Mouse (Mus musculus) kidney, adult 2 months (tissue): ENCODE data around the gene Cnksr2. TPM values are rescaled to one million over a fixed set of nuclear protein-coding genes. Genes with fewer than 3 reads are reported as not detected.

Experiments used
- DNase-seq: peaks from one replicate; pipeline ENCODE4 v3.0.0; 2021
- H3K27ac ChIP-seq: fragments of 200-500 bp; 2 replicates; pipeline ENCODE4 v1.5.1; 2012; ENCODE audit warnings: low read depth, low read length, control low read depth, inconsistent platforms; ENCODE audit not compliant: insufficient read depth
- H3K27me3 ChIP-seq: fragments of 200-500 bp; replicated peaks from 2 replicates; pipeline ENCODE4 v1.6.1; 2012; ENCODE audit warnings: mild to moderate bottlenecking, moderate library complexity, low read length, inconsistent platforms; ENCODE audit not compliant: control insufficient read depth, insufficient read depth
- H3K36me3 ChIP-seq: fragments of 200-500 bp; 2 replicates; pipeline ENCODE4 v1.6.1; 2012; ENCODE audit warnings: mild to moderate bottlenecking, moderate library complexity, low read length, inconsistent platforms; ENCODE audit not compliant: control insufficient read depth, insufficient read depth
- H3K4me1 ChIP-seq: fragments of 200-500 bp; 2 replicates; pipeline ENCODE4 v1.6.1; 2011; ENCODE audit warnings: low read length; ENCODE audit not compliant: control insufficient read depth, insufficient read depth
- H3K4me3 ChIP-seq: fragments of 200-500 bp; 2 replicates; pipeline ENCODE4 v1.5.1; 2011; ENCODE audit warnings: mild to moderate bottlenecking, low read depth, low read length, control low read depth; ENCODE audit not compliant: insufficient read depth
- CTCF ChIP-seq: fragments of 200-500 bp; conservative IDR thresholded peaks from 2 replicates; pipeline ENCODE4 v1.5.1; 2011; ENCODE audit warnings: low read depth, mild to moderate bottlenecking, control low read depth, low read length, moderate library complexity, mixed read lengths; ENCODE audit not compliant: insufficient read depth, insufficient read length
- POLR2A ChIP-seq: fragments of 200-500 bp; IDR thresholded peaks from one replicate; pipeline ENCODE4 v1.6.1; 2011; ENCODE audit warnings: low read depth, low read length, control low read depth
- WGBS: fragments of 180-500 bp; shearing (Covaris S2); methylation state at CpG from one replicate; pipeline ENCODE4 v1.1.7; 2018; 5-methylcytosine and 5-hydroxymethylcytosine counted together
- polyA plus RNA-seq: library from polyadenylated mRNA; depleted of rRNA; stranded (reverse); fragments of >200 nt; gene quantifications from 2 replicates; pipeline ENCODE4 v1.2.3, GENCODE M21; 2012; rRNA removed

The Cnksr2 gene
- 0.07 and 0.08 TPM in 2 replicates for polyA plus RNA-seq

DNA sequence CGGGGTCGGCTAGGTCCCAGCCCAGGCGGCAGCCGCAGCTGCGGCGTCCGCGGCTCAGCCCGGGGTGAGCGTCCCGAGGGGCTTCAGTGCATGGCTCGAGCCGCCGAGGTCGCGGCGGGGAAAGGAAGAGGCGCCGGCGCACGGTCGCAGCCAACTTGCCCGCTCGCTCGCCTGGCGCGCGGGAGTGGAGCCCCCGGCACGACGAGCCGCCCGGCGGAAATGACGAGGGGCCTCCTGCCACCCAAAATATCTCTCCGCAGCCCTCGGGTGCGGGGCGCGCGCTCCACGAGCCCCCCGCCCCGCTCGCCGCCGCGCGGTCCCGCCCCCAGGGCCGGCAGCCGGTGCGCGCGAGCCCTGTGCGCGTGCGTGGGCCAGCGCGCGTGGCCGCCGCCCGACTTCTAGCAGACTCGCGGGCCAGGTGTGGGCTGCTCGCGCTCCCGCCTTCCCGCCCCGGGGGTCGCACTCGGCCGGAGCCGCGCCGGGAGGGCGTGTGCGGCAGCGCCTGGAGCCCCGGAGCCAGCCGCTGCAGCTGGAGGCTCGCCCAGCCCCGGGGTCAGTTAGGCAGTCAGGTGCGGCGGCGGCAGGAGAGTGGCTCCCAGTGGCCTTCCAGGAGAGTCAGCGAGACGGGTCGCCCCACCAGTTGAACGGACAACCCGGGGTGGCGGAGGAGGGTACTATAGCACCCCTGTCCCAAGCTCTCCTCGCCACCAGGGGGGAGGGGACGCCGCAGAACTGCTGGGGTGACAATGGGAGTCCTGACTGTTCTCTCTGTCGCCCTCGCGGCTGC lies at the start of gene Cnksr2:
Gene Cnksr2, minus strand, starts transcription at position 238 of the 787 bp plus-strand sequence.
- Histone ChIP-seq H3K4me1 (no peaks in the 10 kb centered on the region), H3K36me3 (no peaks in the 10 kb centered on the region), H3K27ac (no peak within 1 kb of the TSS), H3K27me3 (no peaks in the 10 kb centered on the region; the same call in 1 of the 2 replicates), H3K4me3 (peak within 1 kb of the TSS; percentile 54)
- no peak for TF ChIP-seq POLR2A
- TF ChIP-seq CTCF: no peak
- WGBS: 1% methylated on average over 57 of the region's 99 CpGs
- DNase-seq: peak; percentile 0

DNA sequence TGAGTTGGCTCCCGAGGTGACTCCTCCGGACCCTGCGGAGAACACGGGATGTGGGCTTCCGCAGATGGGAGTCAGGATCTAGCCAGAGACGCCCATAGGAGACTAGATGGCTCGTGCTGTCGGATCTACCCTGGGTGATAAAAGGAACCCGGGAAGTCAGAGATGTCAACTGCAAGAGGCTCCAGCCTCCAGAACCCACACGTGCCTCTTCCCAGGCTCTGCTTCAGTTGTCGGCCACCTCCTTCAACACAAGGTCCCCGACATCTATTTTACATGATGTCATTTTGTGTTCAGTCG lies 698 bp upstream of the Cnksr2 start:
- Histone ChIP-seq H3K27me3 (no peaks in the 10 kb centered on the region; the same call in 1 of the 2 replicates), H3K4me3 (no peak overlapping the region), H3K36me3 (no peaks in the 10 kb centered on the region), H3K4me1 (no peaks in the 10 kb centered on the region), H3K27ac (no peak overlapping the region)
- peak; percentile 2 for DNase-seq
- TF ChIP-seq POLR2A: no peak
- no peak for TF ChIP-seq CTCF
- WGBS: 2% methylated on average over 13 of the region's 13 CpGs

GRCm38 (mm10) chrX:158042255-158043056 lies 638 bp downstream of the Cnksr2 start:
- TF ChIP-seq CTCF: no peak
- TF ChIP-seq POLR2A: no peak
- H3K4me3 ChIP-seq: peak overlapping the region; percentile 54
- H3K27me3 ChIP-seq: no peaks in the 10 kb centered on the region; the same call in 1 of the 2 replicates
- DNase-seq: peak; percentile 0
- WGBS: 1% methylated on average over 60 of the region's 62 CpGs
- no peaks in the 10 kb centered on the region for H3K36me3 ChIP-seq
- no peak overlapping the region for H3K27ac ChIP-seq
- H3K4me1 ChIP-seq: no peaks in the 10 kb centered on the region

DNA sequence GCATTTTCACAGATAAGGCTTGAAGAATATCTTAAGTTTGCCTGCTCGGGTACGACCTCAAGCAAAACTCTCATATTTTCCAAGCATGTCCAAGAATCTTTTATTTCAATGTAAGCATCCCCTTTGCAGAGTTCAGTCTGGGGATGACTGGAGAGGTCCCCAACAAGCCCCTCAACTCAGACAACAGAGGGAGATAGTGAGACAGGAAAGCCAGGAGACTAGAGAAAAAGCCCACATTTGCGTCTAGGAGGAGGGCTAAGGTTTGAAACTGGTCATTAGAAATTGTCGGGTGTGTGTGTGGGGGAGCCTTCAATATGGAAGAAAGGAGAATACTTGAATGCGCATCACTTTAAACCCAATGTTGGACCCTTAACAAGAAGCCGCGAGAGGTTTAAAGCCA lies 1.4 kb downstream of the Cnksr2 start:
- no peak for DNase-seq
- Histone ChIP-seq H3K4me3 (no peak overlapping the region), H3K36me3 (no peaks in the 10 kb centered on the region), H3K27me3 (no peaks in the 10 kb centered on the region; the same call in 1 of the 2 replicates), H3K27ac (no peak overlapping the region), H3K4me1 (no peaks in the 10 kb centered on the region)
- WGBS: 11% methylated on average over 7 of the region's 7 CpGs
- TF ChIP-seq POLR2A (no peak), CTCF (no peak)

DNA sequence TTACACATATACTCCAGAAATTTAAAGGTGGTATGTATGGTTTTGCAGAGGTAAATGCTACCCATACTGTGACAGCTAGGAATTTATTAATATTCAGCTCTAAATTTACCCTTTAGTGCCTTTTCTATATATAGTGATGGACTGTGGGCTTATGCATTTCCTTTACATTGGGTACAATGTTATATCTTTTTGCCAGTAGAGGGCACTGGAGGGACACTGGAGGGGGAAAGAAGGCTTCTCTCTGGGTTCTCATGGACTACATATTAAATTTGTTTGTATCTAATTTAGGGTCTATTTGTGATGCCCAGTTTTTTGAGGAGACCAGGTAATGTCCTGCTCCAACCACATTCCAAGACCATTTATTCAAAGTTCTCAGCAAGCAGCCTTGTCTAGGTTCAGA lies 91.4 kb downstream of the Cnksr2 start:
- Histone ChIP-seq H3K27ac (no peak overlapping the region), H3K27me3 (no peaks in the 10 kb centered on the region), H3K4me3 (no peak overlapping the region), H3K4me1 (no peaks in the 10 kb centered on the region), H3K36me3 (no peaks in the 10 kb centered on the region)
- TF ChIP-seq CTCF (no peak), POLR2A (no peak)
- peak; percentile 2 for DNase-seq

- Histone ChIP-seq H3K27me3 (no peaks in the 10 kb centered on the region), H3K36me3 (no peaks in the 10 kb centered on the region), H3K27ac (no peak overlapping the region), H3K4me1 (no peaks in the 10 kb centered on the region), H3K4me3 (no peak overlapping the region)
- TF ChIP-seq CTCF (no peak), POLR2A (no peak)
- 75% methylated on average over 1 of the region's 1 CpGs for WGBS
- DNase-seq: no peak
These were observed 93.8 kb downstream of the Cnksr2 start for GRCm38 (mm10) chrX:157949256-157949655.

DNA sequence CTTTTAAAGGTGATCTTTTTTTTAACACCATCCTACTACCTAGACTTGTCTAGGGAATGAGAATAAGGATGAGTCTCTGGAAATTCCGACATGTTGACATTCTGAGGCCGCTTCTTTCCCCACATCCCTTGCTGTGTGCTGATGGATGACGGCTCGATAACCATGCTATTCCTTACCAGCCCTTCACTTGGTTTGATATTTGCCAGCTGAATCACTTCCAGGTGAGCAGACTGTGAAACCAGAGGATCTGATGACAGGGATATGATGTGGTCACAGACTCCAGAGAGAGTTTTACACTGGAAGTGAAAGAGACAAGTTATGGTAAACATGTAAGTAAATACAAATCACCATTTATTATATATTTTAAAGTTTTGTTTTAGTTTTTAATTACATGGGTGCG lies 98.0 kb downstream of the Cnksr2 start:
- H3K27ac ChIP-seq: no peak overlapping the region
- H3K36me3 ChIP-seq: no peaks in the 10 kb centered on the region
- no peak overlapping the region for H3K4me3 ChIP-seq
- no peaks in the 10 kb centered on the region for H3K4me1 ChIP-seq
- no peaks in the 10 kb centered on the region for H3K27me3 ChIP-seq
- WGBS: 91% methylated on average over 5 of the region's 5 CpGs
- no peak for TF ChIP-seq POLR2A
- no peak for TF ChIP-seq CTCF
- no peak for DNase-seq
